Mouse (Mus musculus): ENCODE data around the gene Shisa8.

Gene Shisa8

DNA sequence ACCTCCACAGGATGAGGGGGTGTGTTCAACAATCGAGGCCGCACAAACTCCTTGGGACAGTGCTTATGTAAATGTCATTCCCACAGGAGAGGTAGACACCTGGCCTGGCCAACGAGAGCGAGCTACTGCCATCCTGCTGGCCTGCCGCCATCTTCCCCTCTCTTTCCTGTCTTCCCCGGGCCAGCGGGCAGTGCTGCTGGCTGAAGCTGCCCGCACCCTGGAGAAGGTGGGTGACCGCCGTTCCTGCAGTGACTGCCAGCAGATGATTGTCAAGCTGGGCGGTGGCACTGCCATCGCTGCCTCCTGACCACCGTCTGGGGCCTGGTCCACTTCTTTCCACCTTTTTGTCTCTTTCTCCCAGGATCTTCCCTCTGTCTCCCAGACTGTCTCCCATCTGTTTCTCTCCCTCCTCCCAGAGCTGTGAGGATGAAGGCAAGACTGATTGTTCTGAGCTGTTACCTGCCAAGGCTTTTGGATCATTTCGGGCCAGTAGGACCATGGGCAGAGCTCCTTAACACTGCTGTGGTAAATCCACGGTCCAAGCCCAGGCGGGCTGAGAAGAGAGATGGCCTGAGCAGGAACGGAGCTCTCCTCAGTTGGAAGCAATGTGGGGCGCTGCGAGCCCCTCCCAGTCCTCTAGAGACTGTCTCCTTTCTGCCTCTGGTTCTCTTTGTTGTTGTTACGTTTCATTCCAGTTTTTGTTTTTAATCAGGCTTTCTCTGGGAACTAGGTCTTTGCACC is 8.8 kb downstream of the Shisa8 start:
- no peak for DNase-seq (ENCODE audit: low spot score)

DNA sequence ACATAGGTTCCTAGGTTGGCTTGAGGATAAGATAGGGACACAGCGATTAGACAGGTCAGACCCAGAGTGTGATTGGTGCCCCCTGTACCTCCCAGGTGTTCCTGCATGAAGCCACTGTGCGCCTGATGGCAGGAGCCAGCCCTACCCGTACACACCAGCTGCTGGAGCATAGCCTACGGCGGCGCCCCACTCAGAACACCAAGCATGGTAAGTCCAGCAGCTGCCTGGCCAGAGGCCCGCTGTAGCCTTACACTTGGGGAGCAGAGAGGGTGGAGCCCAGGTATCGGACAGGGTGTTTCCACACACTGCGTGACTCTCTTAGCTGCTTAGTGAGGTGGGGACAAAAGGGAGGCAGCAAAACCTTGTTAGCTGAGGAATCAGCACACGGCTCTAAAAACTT is 9.5 kb downstream of the Shisa8 start:
- no peak for DNase-seq (ENCODE audit: low spot score)

DNA sequence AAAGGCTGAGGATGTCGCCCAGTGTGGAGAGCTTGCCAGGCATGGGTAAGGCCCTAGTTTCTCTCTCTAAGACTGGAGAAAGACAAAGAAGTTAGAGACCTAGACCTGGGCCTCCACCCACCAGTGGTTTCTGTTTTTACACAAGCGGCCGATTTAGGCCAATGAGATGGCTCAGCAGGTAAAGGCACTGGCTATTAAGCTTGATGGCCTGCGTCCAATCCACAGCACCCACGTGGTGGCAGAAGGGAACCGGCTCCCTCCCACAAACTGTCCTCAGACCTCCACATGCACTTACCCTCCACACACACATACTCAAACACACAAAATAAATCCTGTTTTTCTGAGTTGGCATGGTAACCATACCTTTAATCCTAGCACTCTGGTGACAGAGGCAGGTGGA is 10.5 kb downstream of the Shisa8 start:
- DNase-seq (ENCODE audit: low spot score), result no peak

DNA sequence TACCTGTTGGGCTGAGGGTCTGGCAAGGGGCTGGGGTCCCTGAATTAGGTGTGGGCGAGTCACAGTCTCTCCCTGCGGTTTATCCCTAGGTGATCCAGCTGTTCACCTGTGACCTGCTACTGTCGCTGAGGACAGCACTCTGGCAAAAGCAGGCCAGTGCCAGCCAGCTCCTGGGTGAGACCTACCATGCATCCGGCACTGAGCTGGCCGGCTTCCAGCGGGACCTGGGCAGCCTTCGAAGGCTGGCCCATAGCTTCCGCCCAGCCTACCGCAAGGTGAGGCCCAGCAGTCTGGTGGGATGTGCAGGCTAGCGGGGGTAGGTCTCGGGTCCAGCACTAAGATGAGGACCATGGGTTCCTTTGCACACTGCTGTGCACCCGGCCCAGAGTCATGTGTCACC is 13.1 kb downstream of the Shisa8 start:
- no peak for DNase-seq (ENCODE audit: low spot score)

DNA sequence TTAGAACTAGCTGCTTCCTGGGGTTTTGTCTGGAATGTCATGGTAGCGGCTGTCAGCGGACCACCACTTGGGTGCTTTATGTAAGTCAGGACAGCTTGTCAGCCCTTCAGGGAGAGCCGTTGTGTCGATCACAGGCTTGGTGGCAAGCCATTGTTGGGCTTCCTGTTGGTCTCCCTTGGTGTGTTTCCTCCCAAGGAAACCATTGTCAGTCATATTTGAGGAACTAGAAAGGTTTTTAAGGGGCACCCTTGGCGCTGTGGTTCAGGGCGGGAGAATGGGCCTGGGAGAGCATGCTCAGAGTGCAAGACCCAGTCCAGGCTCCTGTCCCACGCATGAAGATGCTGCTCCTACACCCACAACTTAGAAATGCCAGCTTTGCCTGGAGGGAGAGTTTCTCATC is 14.3 kb downstream of the Shisa8 start:
- DNase-seq (ENCODE audit: low spot score), result no peak

DNA sequence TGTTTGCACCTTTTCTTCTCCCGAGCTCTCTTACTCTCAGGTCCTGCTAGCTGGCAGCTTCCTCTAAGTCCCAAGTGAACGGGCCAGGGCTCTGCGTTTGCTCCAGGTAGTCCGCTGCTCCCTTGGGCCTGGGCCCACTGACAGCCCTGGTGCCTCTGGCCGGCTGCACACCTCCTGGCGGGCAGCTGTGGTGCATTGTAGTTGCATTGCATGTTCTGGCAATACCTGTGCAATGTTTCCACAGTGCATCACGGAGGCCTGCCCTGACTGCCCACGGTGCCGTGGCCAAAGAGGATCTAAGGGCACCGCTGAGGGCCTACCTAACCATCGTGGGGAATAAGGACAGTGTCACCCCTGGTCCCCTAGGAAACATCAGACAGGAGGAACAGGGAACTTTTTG is 14.7 kb downstream of the Shisa8 start:
- DNase-seq (ENCODE audit: low spot score), result no peak

DNA sequence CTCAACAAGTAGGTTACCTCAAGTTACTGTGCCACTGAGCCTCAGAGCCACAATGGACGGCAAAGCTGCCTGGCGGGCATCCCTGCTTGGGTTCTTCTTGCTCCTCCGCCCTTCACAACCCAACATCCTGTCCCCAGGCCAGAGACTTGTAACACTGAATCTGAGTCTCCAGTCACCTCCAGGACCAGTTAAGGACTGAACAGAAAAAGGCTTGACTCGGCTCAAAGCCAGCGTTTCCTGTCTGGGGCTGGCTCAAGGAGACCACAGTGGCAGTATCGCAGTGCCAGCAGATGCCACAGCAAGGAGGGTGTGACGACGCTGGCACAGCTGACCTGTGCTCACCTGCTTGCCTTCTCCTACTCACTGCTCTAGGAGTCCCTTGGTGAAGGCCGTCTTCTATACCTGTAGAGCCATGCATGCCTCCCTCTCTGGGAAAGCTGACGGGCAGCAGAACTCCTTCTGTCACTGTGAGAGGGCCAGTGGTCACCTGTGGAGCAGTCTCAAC is 15.3 kb downstream of the Shisa8 start:
- no peak for DNase-seq (ENCODE audit: low spot score)

DNA sequence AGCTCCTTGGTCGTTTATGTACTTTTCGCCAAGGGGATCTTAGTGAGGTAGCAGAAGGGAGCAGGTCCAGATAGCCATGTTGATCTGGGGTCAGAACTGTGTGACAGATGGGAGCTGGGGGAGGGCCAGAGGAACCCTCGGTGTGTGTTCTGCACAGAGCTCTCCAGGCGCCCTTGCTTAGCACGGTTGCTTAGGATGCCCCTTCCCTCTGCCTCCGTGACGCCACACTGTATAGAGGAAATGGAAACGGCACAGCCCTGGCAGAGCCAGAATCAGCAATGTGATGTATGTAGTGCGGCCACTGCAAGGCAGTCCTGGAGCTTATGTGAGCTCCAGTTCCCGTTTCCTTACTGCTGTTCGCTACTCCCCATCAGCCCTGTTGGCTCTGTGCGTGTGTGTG is 16.3 kb downstream of the Shisa8 start:
- no peak for DNase-seq (ENCODE audit: low spot score)

DNA sequence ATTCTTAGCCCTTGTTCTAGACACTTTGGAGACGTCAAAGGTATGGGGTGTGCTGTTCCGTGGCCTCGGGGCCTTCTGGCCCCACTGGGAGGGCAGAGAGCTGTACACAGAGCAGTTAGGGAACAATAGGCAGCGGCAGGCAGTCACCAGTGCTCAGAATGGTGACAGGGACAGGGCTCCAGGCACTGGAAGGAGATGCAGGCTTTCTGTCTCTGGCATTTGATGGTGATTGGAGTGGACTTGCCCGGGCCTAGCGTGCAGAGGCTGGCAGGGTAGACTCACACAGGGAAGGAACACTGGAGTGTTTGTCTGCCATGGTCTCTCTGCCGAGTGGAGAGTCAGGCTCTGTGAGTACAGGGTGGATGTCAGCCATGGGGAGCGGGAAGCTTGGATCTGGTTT is 20.0 kb downstream of the Shisa8 start:
- no peak for DNase-seq (ENCODE audit: low spot score)

DNA sequence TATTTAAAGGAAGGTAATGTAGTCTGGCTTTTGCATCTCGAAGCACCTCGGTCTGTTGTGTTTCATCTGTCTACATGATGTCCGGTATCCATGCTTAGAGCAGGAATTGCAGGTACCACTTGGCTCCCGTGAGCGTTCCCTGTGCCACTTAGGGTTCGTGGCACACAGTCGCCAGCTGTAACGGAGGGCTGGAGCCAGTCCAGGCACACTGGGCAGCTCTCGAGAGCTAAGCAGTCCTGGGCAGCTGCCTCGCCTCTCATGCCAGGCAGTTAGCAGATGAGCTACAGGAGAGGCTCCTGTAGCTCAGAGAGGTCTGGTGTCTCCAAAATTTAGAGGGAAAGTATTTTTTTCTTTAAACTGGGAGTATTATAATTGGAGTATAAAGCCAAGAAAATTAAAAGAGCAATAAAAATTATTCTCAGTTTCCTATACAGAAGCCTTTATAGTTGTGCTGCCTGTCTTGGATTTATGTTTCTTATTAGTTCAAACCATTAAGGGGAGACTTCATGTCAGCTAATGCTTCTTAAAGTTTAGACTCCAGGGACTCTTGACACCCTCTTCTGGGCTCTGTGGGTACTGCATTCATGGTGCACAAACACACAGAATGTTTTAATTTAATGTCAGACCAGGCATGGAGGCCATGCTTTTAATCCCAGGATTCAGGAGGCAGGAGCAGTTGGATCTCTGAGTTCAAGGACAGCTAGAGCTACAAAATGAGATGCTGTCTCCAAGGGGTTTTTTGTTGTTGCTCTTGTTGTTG is 24.0 kb downstream of the Shisa8 start:
- DNase-seq (ENCODE audit: low spot score), result no peak

DNA sequence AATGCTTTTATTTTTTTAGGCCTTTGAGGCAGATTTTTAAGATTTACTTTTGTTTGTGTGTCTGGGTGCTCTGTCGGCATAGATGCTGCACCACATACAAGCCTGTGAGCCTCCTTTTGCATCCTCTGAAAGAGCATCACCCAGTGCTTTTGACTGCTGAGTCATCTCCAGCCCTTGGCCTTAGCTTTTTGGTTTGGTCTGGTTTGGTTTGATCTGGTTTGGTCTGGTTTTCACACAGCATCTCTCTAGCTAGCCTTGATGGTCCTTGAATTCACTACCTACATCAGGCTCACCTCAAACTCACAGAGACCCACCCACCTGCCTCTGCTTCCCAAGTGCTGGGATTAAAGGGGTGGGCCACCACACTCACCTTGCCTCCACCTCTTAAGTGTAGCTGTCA is 24.7 kb downstream of the Shisa8 start:
- DNase-seq (ENCODE audit: low spot score), result no peak

DNA sequence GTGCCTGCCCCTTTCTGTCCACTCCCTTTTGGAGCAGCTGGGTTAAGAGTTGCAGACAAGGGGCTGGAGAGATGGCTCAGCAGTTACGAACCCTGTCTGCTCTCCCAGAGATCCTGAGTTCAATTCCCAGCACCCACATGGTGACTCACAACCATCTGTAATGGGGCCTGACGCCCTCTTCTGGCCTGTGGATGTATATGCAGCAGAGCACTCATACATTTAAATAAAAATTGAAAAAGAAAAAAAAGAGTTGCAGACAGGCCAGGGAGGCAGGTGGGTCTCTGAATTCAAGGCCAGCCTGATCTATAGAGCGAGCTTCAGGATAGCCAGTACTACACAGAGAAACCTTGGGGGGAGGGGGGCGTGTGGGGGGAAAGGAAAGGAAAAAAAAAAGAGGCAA is 25.2 kb downstream of the Shisa8 start:
- no peak for DNase-seq (ENCODE audit: low spot score)

DNA sequence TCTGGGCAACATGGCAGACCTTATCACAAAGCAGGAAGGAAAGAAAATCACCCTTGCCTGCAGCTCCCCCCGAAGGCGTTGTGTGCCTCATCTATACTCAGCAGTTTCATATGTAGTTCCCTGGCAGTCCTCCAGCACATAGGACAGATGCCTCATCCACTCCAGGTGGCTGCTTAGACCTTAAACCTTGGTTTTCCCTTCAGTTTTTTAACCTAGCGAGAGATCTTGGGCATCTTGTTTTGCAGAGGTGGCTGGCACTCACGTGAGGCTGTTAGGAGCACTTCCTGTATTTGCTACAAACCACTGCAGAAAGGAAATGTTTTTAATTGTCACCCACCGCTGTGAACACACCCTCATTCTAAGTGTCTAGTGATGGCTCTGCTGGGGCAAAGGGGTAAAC is 25.7 kb downstream of the Shisa8 start:
- DNase-seq (ENCODE audit: low spot score), result no peak

DNA sequence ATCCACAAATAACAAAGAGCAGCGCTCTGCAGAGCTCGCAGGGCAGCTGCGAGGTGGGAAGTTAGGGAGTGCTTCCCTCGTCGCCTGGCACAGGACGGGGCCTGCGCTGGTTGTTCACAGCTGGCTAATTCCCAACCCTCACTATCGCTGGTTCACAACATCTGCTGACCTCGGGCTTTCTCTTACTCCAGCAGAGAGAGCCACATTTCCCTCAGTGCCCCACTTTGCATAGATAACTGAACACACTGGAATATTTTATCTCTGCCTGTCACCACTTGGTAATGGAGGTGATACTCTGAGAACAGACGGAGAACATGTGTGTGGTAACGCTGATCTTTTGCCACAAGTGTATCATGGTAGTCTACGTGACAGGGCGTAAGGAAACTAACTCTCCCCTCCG is 26.5 kb downstream of the Shisa8 start:
- DNase-seq (ENCODE audit: low spot score), result no peak

DNA sequence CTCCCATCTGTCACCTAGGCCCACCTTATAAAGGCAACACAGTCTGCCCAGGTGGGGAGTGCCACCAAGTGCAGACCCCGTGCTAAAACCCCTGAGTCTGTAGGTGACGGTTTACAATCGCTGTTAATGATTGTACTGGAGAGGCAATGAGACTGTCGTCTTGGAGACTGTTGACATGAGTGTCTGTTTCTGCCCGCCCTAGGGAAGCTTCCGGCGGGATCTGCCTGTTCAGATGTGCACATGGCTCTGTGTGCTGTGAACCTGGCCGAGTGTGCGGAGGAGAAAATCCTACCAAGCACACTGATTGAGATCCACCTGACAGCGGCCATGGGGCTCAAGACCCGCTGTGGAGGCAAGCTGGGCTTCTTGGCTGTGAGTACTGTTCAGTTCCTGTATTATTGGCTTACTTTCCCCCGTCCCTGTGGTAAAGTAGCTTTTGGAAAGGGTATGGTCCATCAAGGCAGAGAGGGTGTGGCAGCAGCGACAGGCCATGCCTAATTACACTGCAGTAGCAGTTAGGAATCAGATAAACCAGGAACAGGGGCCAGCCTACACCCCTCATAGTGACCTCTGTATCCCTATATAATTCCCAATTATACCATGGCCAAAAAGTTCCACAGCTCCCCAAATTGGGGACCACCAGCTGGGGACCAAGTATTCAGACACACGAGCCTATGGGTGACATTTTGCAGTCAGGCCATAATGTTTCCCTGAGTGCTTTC is 27.4 kb downstream of the Shisa8 start:
- DNase-seq (ENCODE audit: low spot score), result no peak

DNA sequence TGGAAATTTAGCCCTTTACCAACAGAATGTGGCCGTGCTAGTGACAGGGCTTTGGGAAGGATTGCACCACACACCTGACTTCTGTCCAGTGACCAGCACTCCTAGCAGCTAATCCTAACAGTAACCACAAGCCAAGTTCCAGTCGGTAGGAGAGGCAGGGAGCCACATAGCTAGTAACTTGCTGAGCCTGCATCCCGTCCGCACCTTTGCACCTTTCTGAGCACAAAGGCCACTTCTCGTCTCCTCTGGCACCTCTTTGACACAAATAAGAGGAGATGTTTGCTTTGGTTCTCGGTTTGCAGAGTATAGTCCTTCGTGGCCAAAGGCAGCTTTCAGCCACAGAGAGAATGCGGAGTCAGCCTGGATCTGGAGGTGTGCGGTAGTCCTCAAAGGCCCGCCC is 28.0 kb downstream of the Shisa8 start:
- no peak for DNase-seq (ENCODE audit: low spot score)

DNA sequence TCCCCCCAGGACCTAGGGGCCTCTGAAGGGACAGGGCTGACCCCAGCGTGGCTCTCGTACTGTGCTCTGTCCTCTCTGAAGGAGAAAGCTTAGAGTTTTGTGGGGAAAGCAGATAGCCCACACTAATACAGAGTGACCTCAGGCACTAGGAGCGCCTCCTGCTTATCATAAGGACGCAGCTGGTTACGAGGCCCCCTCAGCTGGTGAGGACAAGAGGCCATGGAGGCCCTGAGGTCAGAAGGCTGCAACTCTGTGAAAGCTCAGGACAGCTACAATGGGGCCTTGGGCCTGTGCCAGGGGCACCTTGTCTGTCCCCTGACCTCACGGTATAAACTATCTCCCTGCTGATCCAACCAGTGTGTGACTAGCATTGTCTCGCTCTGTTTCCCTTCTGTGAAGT is 28.4 kb downstream of the Shisa8 start:
- no peak for DNase-seq (ENCODE audit: low spot score)

DNA sequence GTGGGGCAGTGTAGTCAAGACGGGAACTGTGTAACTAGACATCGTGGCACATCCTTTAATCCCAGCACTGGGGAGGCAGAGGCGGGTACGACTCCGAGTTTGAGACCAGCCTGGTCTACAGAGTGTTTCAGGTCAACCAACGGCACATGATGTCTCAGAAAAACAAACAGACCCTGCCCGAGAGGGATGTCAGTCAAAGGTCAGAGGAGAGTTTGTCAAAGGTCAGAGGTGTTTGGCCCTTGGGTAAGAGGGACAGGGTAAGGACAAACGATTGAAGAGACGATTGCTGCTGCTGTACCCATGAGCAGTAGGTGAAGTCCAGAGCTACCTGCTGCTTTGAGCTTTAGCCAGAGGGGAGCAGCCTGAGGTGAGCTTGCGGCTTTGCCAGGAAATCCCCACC is 29.0 kb downstream of the Shisa8 start:
- DNase-seq (ENCODE audit: low spot score), result no peak

DNA sequence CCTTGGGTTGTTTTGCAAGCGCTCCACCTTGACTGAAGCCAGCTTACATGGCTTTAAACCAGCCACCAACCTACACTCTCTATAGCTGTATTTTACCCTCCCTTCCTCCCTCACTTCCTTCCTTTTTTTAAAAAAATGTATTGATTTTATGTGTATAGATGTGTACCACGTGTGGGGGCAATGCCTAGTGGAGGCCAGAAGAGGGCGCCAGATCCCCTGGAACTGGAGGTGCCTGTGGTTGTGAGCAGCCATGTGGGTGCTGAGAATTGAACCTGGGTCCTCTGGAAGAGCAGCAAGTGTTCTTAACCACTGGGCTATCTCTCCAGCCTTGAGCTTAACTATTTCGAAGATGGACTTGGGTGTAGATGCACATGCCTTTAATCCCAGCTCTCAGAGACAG is 30.3 kb downstream of the Shisa8 start:
- no peak for DNase-seq (ENCODE audit: low spot score)

DNA sequence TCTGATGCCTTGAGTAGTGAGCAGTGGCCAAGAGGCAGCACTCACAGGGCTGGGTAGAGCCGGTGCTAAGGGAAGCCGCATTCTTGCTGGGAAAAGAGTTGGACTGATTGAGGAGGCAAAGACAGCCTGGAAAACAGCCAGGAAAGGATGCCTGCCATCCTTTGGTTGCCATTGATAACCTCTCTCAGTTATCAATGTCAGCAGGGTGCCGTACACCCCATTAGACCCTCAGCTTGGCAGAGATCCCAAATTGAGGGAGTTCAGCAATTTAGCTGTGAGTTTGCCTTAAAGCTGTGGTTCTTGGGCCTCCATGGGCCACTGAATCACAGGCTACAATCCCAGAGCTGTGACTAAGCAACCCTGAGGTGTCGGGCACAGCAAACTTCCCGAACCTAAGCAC is 31.5 kb downstream of the Shisa8 start:
- no peak for DNase-seq (ENCODE audit: low spot score)

DNA sequence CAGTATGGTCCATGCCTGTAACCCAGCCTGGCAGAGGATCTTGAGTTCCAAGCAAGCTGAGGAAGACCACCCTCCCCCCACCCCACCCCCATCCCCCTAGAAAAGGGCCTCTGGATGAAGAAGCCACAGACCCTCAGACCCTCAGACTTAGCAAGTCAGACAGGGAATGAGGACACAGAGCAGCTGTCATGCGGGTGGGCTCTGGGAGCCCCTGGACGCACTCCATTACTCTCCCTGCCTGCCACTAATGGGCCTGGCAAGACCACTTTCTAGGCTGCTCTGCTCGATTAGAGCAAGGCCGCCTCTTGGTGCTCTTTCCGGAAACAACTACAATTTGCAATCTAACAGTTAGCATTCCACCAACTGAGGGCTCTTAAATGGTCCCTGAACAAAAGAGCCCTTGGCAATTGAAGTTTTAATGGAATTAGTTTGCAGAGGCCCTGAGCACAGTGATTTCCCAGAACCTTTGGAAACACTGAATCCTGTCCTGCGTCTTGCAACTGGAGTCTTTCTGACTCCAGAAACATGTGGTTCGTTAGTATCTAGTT is 34.8 kb downstream of the Shisa8 start:
- no peak for DNase-seq (ENCODE audit: low spot score)

DNA sequence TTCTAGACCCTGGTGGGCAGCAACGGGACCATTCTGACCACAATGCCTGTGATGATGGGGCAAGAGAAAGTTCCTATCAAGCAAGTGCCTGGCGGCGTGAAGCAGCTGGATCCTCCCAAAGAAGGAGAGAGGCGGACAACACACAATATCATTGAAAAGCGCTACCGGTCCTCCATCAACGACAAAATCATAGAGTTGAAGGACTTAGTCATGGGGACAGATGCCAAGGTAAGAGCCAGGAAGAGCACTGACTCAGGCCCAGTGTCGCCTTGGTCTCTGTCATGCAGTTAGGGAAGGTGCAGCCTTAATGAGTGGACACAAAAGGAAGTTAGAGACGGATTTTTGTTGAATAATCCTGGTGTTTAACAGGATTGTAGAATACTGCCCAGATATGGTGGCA is 37.5 kb downstream of the Shisa8 start:
- DNase-seq (ENCODE audit: low spot score), result no peak

DNA sequence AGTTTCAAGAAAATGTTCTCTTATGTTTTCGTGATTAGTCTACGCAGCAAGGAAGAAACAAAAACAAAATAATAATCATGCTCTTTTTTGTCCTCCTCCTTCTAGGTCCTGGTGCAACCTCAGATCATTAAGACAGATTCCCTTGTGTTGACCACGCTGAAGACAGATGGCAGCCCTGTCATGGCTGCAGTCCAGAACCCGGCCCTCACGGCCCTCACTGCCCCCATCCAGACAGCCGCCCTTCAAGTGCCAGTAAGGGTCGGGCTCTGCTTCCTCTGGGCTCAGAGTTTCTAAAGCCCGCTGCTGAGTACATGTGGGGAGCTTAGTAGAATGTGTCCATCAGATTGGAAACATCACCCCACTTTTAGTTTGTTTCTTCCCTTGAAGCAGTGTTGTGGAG is 40.0 kb downstream of the Shisa8 start:
- no peak for DNase-seq (ENCODE audit: low spot score)
